Mouse (Mus musculus) limb, embryonic 14.5 days (tissue): ENCODE data around the gene Rbl1. TPM values are rescaled to one million over a fixed set of nuclear protein-coding genes. Genes with fewer than 3 reads are reported as not detected.

Experiments
- ATAC-seq: fragments of 200-750 bp; cut with Nextera tagmentation; 2 replicates; pipeline ENCODE4 v1.8.0; 2017; ENCODE audit warnings: low read depth, moderate number of reproducible peaks, moderate TSS enrichment; ENCODE audit not compliant: low FRiP score
- DNase-seq: peaks from one replicate; pipeline ENCODE4 v3.0.0-alpha.2; 2015; ENCODE audit warnings: low spot score
- H3K27ac ChIP-seq: fragments of 300-500 bp; sonication (generic); replicated peaks from 2 replicates; pipeline ENCODE4 v1.5.1; 2014; ENCODE audit warnings: low read depth, mild to moderate bottlenecking, low read length, moderate library complexity, mixed read lengths
- H3K27me3 ChIP-seq: fragments of 300-500 bp; sonication (generic); 2 replicates; pipeline ENCODE4 v1.6.1; 2014; ENCODE audit warnings: low read length, mixed read lengths; ENCODE audit not compliant: control insufficient read depth, insufficient read depth
- H3K36me3 ChIP-seq: fragments of 300-500 bp; sonication (generic); 2 replicates; pipeline ENCODE4 v1.6.1; 2014; ENCODE audit warnings: mild to moderate bottlenecking, low read length, moderate library complexity, mixed read lengths; ENCODE audit not compliant: control insufficient read depth, insufficient read depth
- H3K4me1 ChIP-seq: fragments of 300-500 bp; sonication (generic); 2 replicates; pipeline ENCODE4 v1.6.1; 2014; ENCODE audit warnings: antibody characterized with exemption, low read length, mixed read lengths; ENCODE audit not compliant: control insufficient read depth, insufficient read depth
- H3K4me2 ChIP-seq: fragments of 300-500 bp; sonication (generic); replicated peaks from 2 replicates; pipeline ENCODE4 v1.6.1; 2014; ENCODE audit warnings: low read depth, mild to moderate bottlenecking, low read length, moderate library complexity; ENCODE audit not compliant: severe bottlenecking
- H3K4me3 ChIP-seq: fragments of 300-500 bp; sonication (generic); replicated peaks from 2 replicates; pipeline ENCODE4 v1.5.1; 2014; ENCODE audit warnings: low read length
- H3K9ac ChIP-seq: fragments of 300-500 bp; sonication (generic); 2 replicates; pipeline ENCODE4 v1.6.1; 2014; ENCODE audit warnings: mild to moderate bottlenecking, low read depth, low read length, moderate library complexity; ENCODE audit not compliant: severe bottlenecking
- H3K9me3 ChIP-seq: fragments of 300-500 bp; sonication (generic); 2 replicates; pipeline ENCODE4 v1.6.1; 2016; ENCODE audit warnings: low read length; ENCODE audit not compliant: control insufficient read depth
- POLR2A ChIP-seq: fragments of 200-500 bp; IDR thresholded peaks from 2 replicates; pipeline ENCODE4 v1.8.0; 2012; ENCODE audit warnings: inconsistent platforms, mild to moderate bottlenecking, moderate library complexity, borderline replicate concordance; ENCODE audit not compliant: insufficient read depth, insufficient read length; ENCODE audit errors: extremely low read depth
- WGBS: fragments of 180-500 bp; shearing (Covaris S2); extraction: QIAGEN DNeasy Blood & Tissue Kit; methylation state at CpG from one replicate; pipeline ENCODE4 v1.1.7; 2014; 5-methylcytosine and 5-hydroxymethylcytosine counted together
- polyA plus RNA-seq, 2 experiments: library from polyadenylated mRNA; depleted of rRNA in 1 of 2; stranded (reverse) in 1 of 2; unstranded in 1 of 2; fragments of >200 nt; fragmentation: Nextera tagmentation in 1 of 2; extraction: Ambion mirVana in 1 of 2; gene quantifications; 2 replicates each; pipeline versions ENCODE4 v1.2.1 to v1.2.3; 2012 to 2014

Rbl1 gene
- polyA plus RNA-seq, 2 experiments, result 19.9 to 20.2 TPM

DNA sequence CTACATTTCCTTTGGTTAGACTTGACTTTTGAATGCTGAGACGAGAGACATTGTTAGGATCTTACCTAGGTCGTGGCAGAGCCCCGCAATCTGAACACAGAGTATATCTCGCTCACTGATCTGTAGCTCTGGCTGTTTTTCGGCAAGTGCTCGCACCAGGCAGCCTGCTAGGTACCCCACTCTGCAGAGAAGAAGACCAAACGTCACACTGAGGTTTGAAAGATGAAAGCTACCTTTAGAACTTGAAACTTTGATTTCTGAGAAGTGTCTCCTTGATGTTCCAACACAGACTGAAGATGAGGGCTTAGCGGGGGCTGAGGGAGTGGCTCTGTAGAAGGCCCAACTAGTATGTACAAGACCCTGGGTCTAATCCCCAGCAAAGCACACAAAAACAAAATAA lies 82.6 kb downstream of the Rbl1 start:
- Histone ChIP-seq H3K36me3 (peaks cover 35% of the 10 kb centered on the region), H3K4me2 (no peak overlapping the region), H3K4me1 (no peaks in the 10 kb centered on the region), H3K27me3 (no peaks in the 10 kb centered on the region), H3K9me3 (no peaks in the 10 kb centered on the region), H3K4me3 (no peak overlapping the region), H3K27ac (no peak overlapping the region), H3K9ac (no peak overlapping the region)
- WGBS, result 90% methylated on average over 8 of the region's 8 CpGs
- DNase-seq (no peak), ATAC-seq (no peak)
- no peak for TF ChIP-seq POLR2A

DNA sequence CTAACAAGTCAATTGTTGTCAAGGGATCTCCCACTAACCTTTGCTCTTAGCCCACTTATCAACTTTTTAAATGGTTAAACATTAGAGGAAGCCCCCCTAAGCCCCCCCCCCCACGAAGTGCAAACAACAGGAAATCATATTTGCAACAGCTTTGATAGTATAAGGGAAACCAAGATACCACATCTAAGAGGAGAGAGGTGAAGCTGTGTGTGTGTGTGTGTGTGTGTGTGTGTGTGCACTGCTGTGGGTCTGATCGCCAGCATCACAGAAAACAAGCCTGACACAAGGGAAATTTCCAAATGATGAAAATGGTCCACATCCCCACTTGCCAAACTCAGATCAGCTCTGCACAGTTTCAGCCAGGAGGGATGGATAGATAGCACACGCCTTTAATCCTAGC lies 85.3 kb downstream of the Rbl1 start:
- ATAC-seq, result no peak
- TF ChIP-seq POLR2A, result no peak
- Histone ChIP-seq H3K4me2 (no peak overlapping the region), H3K4me1 (no peaks in the 10 kb centered on the region), H3K9me3 (no peaks in the 10 kb centered on the region), H3K9ac (no peak overlapping the region), H3K27ac (no peak overlapping the region), H3K36me3 (peaks cover 38% of the 10 kb centered on the region), H3K27me3 (no peaks in the 10 kb centered on the region), H3K4me3 (no peak overlapping the region)
- WGBS, result 75% methylated on average over 3 of the region's 3 CpGs
- DNase-seq, result no peak

DNA sequence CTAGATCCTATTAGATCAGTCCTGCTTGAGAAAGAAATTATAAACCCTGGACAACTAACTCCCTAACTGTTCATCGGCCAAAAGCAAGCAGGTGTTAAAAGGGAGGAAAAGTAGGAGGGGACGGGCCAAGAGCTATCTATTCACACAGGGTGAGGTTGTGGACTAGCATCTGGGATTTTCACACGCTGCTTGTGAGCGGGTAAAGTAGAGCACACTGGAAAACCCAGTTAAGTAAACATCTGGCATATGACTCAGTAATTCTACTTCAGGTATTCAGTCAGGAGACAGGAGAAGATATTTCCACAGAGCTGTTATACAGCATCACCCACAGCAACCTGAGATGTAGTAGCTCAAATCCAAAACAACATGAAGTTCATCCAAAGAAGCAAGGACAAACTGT lies 85.8 kb downstream of the Rbl1 start:
- Histone ChIP-seq H3K36me3 (peaks cover 43% of the 10 kb centered on the region), H3K9ac (no peak overlapping the region), H3K4me3 (no peak overlapping the region), H3K9me3 (no peaks in the 10 kb centered on the region), H3K27ac (no peak overlapping the region), H3K4me1 (no peaks in the 10 kb centered on the region), H3K27me3 (no peaks in the 10 kb centered on the region), H3K4me2 (no peak overlapping the region)
- ATAC-seq (no peak), DNase-seq (no peak)
- no peak for TF ChIP-seq POLR2A
- WGBS, result 85% methylated on average over 4 of the region's 4 CpGs

DNA sequence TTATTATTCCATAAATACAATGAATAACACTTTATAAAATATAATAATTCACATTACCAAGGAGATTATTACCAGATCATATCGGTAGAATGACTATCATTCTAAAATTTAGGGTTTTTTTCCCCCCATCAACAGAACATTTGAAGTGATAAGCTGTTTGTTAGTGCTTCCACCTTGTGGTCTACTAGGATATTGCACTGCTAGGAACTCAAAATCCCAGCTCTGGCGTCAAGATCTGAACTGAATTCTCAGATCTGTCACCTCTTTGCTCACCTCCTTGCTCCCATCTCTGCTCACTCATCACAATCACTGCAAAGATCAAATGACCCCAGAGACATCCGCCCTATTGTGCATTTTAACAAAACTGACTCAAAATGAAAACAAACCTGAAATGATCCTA lies 87.4 kb downstream of the Rbl1 start:
- H3K4me1 ChIP-seq, result no peaks in the 10 kb centered on the region
- H3K9me3 ChIP-seq, result no peaks in the 10 kb centered on the region
- 18% methylated on average over 3 of the region's 3 CpGs for WGBS
- H3K36me3 ChIP-seq, result peaks cover 53% of the 10 kb centered on the region
- no peak overlapping the region for H3K4me2 ChIP-seq
- no peak overlapping the region for H3K27ac ChIP-seq
- no peak overlapping the region for H3K4me3 ChIP-seq
- H3K9ac ChIP-seq, result no peak overlapping the region
- DNase-seq (peak; percentile 52), ATAC-seq (no peak)
- no peaks in the 10 kb centered on the region for H3K27me3 ChIP-seq
- TF ChIP-seq POLR2A, result no peak

DNA sequence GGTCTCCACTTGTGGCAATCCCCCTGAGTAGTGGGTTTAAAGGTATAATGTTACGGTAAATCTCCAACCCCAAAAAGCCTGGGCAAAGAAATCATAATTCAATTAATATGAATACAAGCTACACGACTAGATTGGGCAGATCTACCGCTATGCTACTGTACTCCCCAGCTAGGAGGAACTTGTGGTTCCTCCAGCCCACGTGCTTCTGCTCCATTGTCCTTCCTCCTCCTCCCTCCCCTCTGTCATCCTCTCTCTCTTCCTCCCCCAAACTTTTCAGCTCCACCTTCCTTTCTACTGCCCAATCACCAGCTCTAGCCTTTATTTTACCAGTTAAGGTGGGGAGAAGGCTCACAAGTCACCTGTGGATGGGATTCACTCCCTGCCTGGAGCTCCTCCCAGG lies 96.1 kb downstream of the Rbl1 start:
- no peaks in the 10 kb centered on the region for H3K4me1 ChIP-seq
- ATAC-seq, result no peak
- DNase-seq, result no peak
- TF ChIP-seq POLR2A, result no peak
- H3K4me3 ChIP-seq, result no peak overlapping the region
- H3K9ac ChIP-seq, result no peak overlapping the region
- WGBS, result 88% methylated on average over 4 of the region's 4 CpGs
- no peak overlapping the region for H3K27ac ChIP-seq
- no peaks in the 10 kb centered on the region for H3K27me3 ChIP-seq
- no peaks in the 10 kb centered on the region for H3K9me3 ChIP-seq
- H3K36me3 ChIP-seq, result peaks cover 54% of the 10 kb centered on the region
- no peak overlapping the region for H3K4me2 ChIP-seq

DNA sequence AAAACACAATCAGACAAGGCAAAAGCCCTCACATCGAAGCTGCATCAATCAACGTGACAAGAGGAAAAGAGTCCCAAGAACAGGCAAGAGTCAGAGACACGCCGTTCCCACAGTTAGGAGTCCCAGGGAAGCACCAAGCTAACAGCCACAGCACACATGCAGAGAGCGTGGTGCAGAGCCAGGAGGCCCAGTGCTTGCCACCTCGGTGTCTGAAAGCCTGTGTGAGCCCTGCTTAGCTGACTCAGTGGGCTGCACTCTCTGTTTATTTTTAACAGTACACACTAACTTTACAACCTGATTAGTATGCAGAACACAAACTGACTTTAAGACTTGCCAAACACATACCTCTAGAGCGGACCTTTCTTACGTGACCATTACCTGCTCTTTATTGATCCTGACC lies 99.9 kb downstream of the Rbl1 start:
- Histone ChIP-seq H3K4me1 (no peaks in the 10 kb centered on the region), H3K27ac (no peak overlapping the region), H3K4me3 (no peak overlapping the region), H3K36me3 (peaks cover 49% of the 10 kb centered on the region), H3K9ac (no peak overlapping the region), H3K9me3 (no peaks in the 10 kb centered on the region), H3K4me2 (no peak overlapping the region), H3K27me3 (no peaks in the 10 kb centered on the region)
- ATAC-seq (no peak), DNase-seq (no peak)
- TF ChIP-seq POLR2A, result no peak
- 88% methylated on average over 8 of the region's 8 CpGs for WGBS
